ENCODE assay signal across 9 mouse cellular contexts in genomic region chr4:107802185-107802449, GRCm38 (mm10). TPM values are rescaled to one million over a fixed set of nuclear protein-coding genes. Genes with fewer than 3 reads are reported as not detected.
DNase-seq lines count a peak whose midpoint lies in the region; ATAC-seq and TF ChIP-seq lines count a peak whose summit lies in the region.
"Had no signal": no experiment of that assay in that cellular context is flagged by ENCODE, and none has a peak within 500 bp of the region (broad histone marks: within the 10 kb centered on the region; RNA-seq: fewer than 3 reads in every experiment).

Lrp8 (plus strand) TSS chr4:107802261.

- DNase-seq in heart, postnatal 10 days = no peak
- no peak for DNase-seq in CH12.LX (ENCODE audit: extremely low read depth)
- no peak for DNase-seq in left cerebral cortex, adult 8-10 months (ENCODE audit: low spot score in 2 of 2)
- DNase-seq in spleen, postnatal 4 days (ENCODE audit: low spot score in 2 of 2) = no peak
- DNase-seq in adrenal gland, postnatal 14 days = no peak

- peak within 1 kb of the TSS; percentile 80 for H3K4me3 ChIP-seq in heart, embryonic 12.5 days
- peak within 1 kb of the TSS; percentile 65 to 75 (median 68) for H3K4me3 ChIP-seq in CH12.LX (replicated peaks in 1 of 3; ENCODE audit: low read depth in 2 of 3, low read length in 2 of 3, poor library complexity in 1 of 3)
- peak within 1 kb of the TSS; percentile 67 for H3K4me3 ChIP-seq in embryonic fibroblast, embryonic 13.5 days (ENCODE audit: insufficient read depth, low read length)
- H3K4me3 ChIP-seq in myocyte = peak within 1 kb of the TSS; percentile 50

- ATAC-seq in heart, embryonic 12.5 days (ENCODE audit: insufficient number of reproducible peaks, low FRiP score) = no peak

- intact Hi-C loops in heart, postnatal 10 days (cut with DNase I) = loop anchor here (5.0 kb wide), 1 partner anchor 65 kb away; no protein-coding TSS in a partner anchor

- peaks cover 60% of the 10 kb centered on the region for H3K27me3 ChIP-seq in heart, embryonic 12.5 days (replicated peaks)
- H3K27me3 ChIP-seq in CH12.LX (replicated peaks) (no peaks in the 10 kb centered on the region), myocyte (ENCODE audit: control insufficient read depth, insufficient read depth, insufficient read length) (no peaks in the 10 kb centered on the region)
- H3K27me3 ChIP-seq: Patski had no signal

- no peak within 1 kb of the TSS for H3K27ac ChIP-seq in heart, embryonic 12.5 days (ENCODE audit: poor library complexity, severe bottlenecking)
- H3K27ac ChIP-seq in CH12.LX (ENCODE audit: insufficient read depth, low read depth) = peak within 1 kb of the TSS; percentile 72
- no peak within 1 kb of the TSS for H3K27ac ChIP-seq in embryonic fibroblast, embryonic 13.5 days (ENCODE audit: insufficient read depth, low read length)

- TF ChIP-seq EP300 in CH12.LX (IDR thresholded peaks at IDR 0.05; ENCODE audit: low read length) = no peak

- no peaks in the 10 kb centered on the region for H3K9me3 ChIP-seq in heart, embryonic 12.5 days (replicated peaks)
- no peaks in the 10 kb centered on the region for H3K9me3 ChIP-seq in CH12.LX (replicated peaks; ENCODE audit: low read length)

- H3K79me2 ChIP-seq in CH12.LX (replicated peaks; ENCODE audit: control insufficient read depth, extremely low read depth, insufficient read depth, poor library complexity, severe bottlenecking) (no peaks in the 10 kb centered on the region), myocyte (ENCODE audit: control insufficient read depth, insufficient read depth) (no peaks in the 10 kb centered on the region)

- H3K36me3 ChIP-seq in heart, embryonic 12.5 days = no peaks in the 10 kb centered on the region
- peaks cover 0 to 22% of the 10 kb centered on the region in 2 experiments for H3K36me3 ChIP-seq in CH12.LX (replicated peaks in 1 of 2; ENCODE audit: control insufficient read depth in 1 of 2, insufficient read depth in 1 of 2, low read length in 1 of 2)
- H3K36me3 ChIP-seq in myocyte (ENCODE audit: control insufficient read depth, insufficient read depth) = no peaks in the 10 kb centered on the region

- no peak for TF ChIP-seq CTCF in CH12.LX (conservative IDR thresholded peaks at IDR 0.05 in 1 of 2, IDR thresholded peaks at IDR 0.05 in 1 of 2; ENCODE audit: low read depth in 2 of 2, low read length in 2 of 2)
- TF ChIP-seq CTCF in embryonic fibroblast, embryonic 13.5 days (IDR thresholded peaks at IDR 0.05; ENCODE audit: borderline replicate concordance, insufficient read depth, low read length) = no peak

- peak within 1 kb of the TSS; percentile 76 for H3K9ac ChIP-seq in heart, embryonic 12.5 days
- peak within 1 kb of the TSS; percentile 64 for H3K9ac ChIP-seq in CH12.LX (ENCODE audit: insufficient read depth, low read depth)

- peak within 1 kb of the TSS; percentile 99 for H3K4me2 ChIP-seq in heart, embryonic 12.5 days
- peak within 1 kb of the TSS; percentile 85 for H3K4me2 ChIP-seq in CH12.LX (ENCODE audit: insufficient read depth, low read depth, poor library complexity, severe bottlenecking)
- H3K4me2 ChIP-seq in myocyte (ENCODE audit: low read depth) = peak within 1 kb of the TSS; percentile 96

- H3K4me1 ChIP-seq in heart, embryonic 12.5 days (replicated peaks) = peaks cover 17% of the 10 kb centered on the region
- H3K4me1 ChIP-seq in CH12.LX (ENCODE audit: control insufficient read depth in 1 of 2, insufficient read depth in 2 of 2) = peaks cover 7 to 50% of the 10 kb centered on the region in 2 experiments
- peaks cover 6% of the 10 kb centered on the region; the same call in 1 of the 2 replicates for H3K4me1 ChIP-seq in embryonic fibroblast, embryonic 13.5 days (ENCODE audit: control insufficient read depth, insufficient read depth, low read length)

- under 1% methylated on average over 30 of the region's 44 CpGs for WGBS in heart, embryonic 12.5 days

- H3ac ChIP-seq in myocyte (ENCODE audit: control insufficient read depth, insufficient read length) = peak within 1 kb of the TSS; percentile 14

- dilution Hi-C loops in CH12.LX (cut with MboI; ENCODE audit: extremely low pct_ligation_motif_present, extremely low pct_unique_long_range_greater_than_20kb, low sequenced_read_pairs) = no loop called here

- in situ Hi-C loops in CH12.LX (cut with MboI; ENCODE audit: low pct_ligation_motif_present, low pct_unique_long_range_greater_than_20kb, low sequenced_read_pairs) = no loop called here

- TF ChIP-seq RAD21 in CH12.LX (IDR thresholded peaks at IDR 0.05; ENCODE audit: low read depth, low read length) = no peak

- TF ChIP-seq POLR2A in CH12.LX (IDR thresholded peaks at IDR 0.05; ENCODE audit: low read depth, low read length) (0 out of 2 replicates have a peak, but pooled peaks have one; percentile 7), myocyte (IDR thresholded peaks at IDR 0.05; ENCODE audit: insufficient read length, low read depth) (no peak)
- TF ChIP-seq POLR2A in embryonic fibroblast, embryonic 13.5 days (IDR thresholded peaks at IDR 0.05; ENCODE audit: low read depth, low read length) = no peak

TF ChIP-seq in CH12.LX, 34 proteins besides CTCF, POLR2A, EP300 and RAD21:
- TF ChIP-seq CHD2 (IDR thresholded peaks at IDR 0.05; ENCODE audit: low read length) = no peak
- 0 out of 2 replicates have a peak, but pooled peaks have one; percentile 24 for TF ChIP-seq NELFE (IDR thresholded peaks at IDR 0.05; ENCODE audit: low read depth, low read length)
- no peak for TF ChIP-seq IRF4 (IDR thresholded peaks at IDR 0.05; ENCODE audit: low read depth, low read length)
- no peak for TF ChIP-seq RCOR1 (conservative IDR thresholded peaks at IDR 0.05; ENCODE audit: low read depth, low read length)
- no peak for TF ChIP-seq MAFK (IDR thresholded peaks at IDR 0.05; ENCODE audit: insufficient replicate concordance, low read length)
- peak; percentile 43; the same call in 1 of the 2 replicates for TF ChIP-seq ZMIZ1 (IDR thresholded peaks at IDR 0.05; ENCODE audit: low read depth, low read length)
- TF ChIP-seq JUN (IDR thresholded peaks at IDR 0.05; ENCODE audit: insufficient read depth, low read depth, low read length) = no peak
- TF ChIP-seq MEF2A (IDR thresholded peaks at IDR 0.05; ENCODE audit: borderline replicate concordance, low read depth, low read length) = no peak
- TF ChIP-seq MXI1 (IDR thresholded peaks at IDR 0.05; ENCODE audit: low read depth, low read length) = 0 out of 2 replicates have a peak, but pooled peaks have one; percentile 0

TF ChIP-seq in myocyte, 11 proteins besides CTCF, POLR2A, EP300 and RAD21:
- TF ChIP-seq REST (IDR thresholded peaks at IDR 0.05; ENCODE audit: insufficient read depth, insufficient read length) (no peak), MAX (IDR thresholded peaks at IDR 0.05; ENCODE audit: low read depth) (no peak), E2F4 (IDR thresholded peaks at IDR 0.05; ENCODE audit: insufficient read depth) (no peak), USF1 (IDR thresholded peaks at IDR 0.05; ENCODE audit: low read depth) (no peak), TCF12 (IDR thresholded peaks at IDR 0.05; ENCODE audit: insufficient read depth, poor library complexity, severe bottlenecking) (no peak), MYOD1 (IDR thresholded peaks at IDR 0.05; ENCODE audit: control insufficient read depth in 1 of 3, insufficient read length in 2 of 3, low read depth in 2 of 3) (no peak), POLR2AphosphoS2 (IDR thresholded peaks at IDR 0.05; ENCODE audit: insufficient read length, low read depth) (no peak), CEBPB (IDR thresholded peaks at IDR 0.05; ENCODE audit: insufficient read depth, poor library complexity, severe bottlenecking) (no peak), SRF (IDR thresholded peaks at IDR 0.05; ENCODE audit: control insufficient read depth, insufficient read length, low read depth) (no peak), TCF3 (IDR thresholded peaks at IDR 0.05; ENCODE audit: insufficient read length, low read depth) (no peak), MYOG (IDR thresholded peaks at IDR 0.05; ENCODE audit: control insufficient read depth in 1 of 3, insufficient read depth in 1 of 3, insufficient read length in 2 of 3, low read depth in 2 of 3) (no peak)

RNA-seq across cellular contexts. Expression of gene Lrp8, which starts in this region (rescaled TPM):
- 1.9 and 2.4 TPM in 2 replicates for polyA plus RNA-seq in heart, embryonic 12.5 days (2016; fragmentation: Nextera tagmentation; extraction: Ambion mirVana)
- 1 to 10 TPM in 1 of 2 experiments, under 1 TPM in 1; 0.67 to 1.1 TPM for total RNA-seq in heart, postnatal 10 days (2021)
- total RNA-seq in CH12.LX (2012; rRNA removed) = 12.8 and 14.2 TPM in 2 replicates
- 5.0 and 6.4 TPM in 2 replicates for total RNA-seq in CH12.LX (2014; rRNA removed)
- 21.1 and 25.2 TPM in 2 replicates for polyA plus RNA-seq in CH12.LX (2012; ENCODE audit: insufficient read length, low read depth)
- polyA plus RNA-seq in embryonic fibroblast, embryonic 13.5 days (2011; ENCODE audit: insufficient read length, low read depth, missing spikeins) = 8.5 and 11.3 TPM in 2 replicates
- total RNA-seq in left cerebral cortex, adult 8-10 months (2022) = 10 to 100 TPM; 79.9 to 98.4 (median 85.1) TPM
- polyA plus RNA-seq in myocyte (2012; fragmentation: generic; extraction: Trizol) = 3.2 TPM
- total RNA-seq in adrenal gland, postnatal 14 days (2021) = 5.0 and 5.2 TPM in 2 replicates

Comparison
In these comparisons a context has a peak if more than half of its experiments do, and no peak if none do; other contexts are left out.
1. RNA of gene Lrp8 (total RNA-seq): 79.9 to 98.4 TPM in left cerebral cortex, adult 8-10 months; 5.0 to 14.2 TPM in CH12.LX, 5.0 to 5.2 TPM in adrenal gland, postnatal 14 days and 0.67 to 1.1 TPM in heart, postnatal 10 days; every median in the first group is over 4 times any median in the second.
2. Peak in every context shown above with its lines, with median percentiles within 50 percentile points of each other: H3K4me2 ChIP-seq and H3K4me3 ChIP-seq.